Mouse (Mus musculus): Measurements from ENCODE around the gene Cdc26. TPM values are rescaled to one million over a fixed set of nuclear protein-coding genes. Genes with fewer than 3 reads are reported as not detected.

Cdc26 gene
- polyA plus RNA-seq, 1 experiment from 2014 or later = 85.5 TPM

GRCm38 (mm10) chr4:62360805-62361455 lies 47.5 kb downstream of the Cdc26 start:
- under 1% methylated on average over 19 of the region's 22 CpGs for WGBS
- Histone ChIP-seq H3K9ac (ENCODE audit: low read length) (peak overlapping the region; percentile 91), H3K9me3 (replicated peaks; ENCODE audit: control insufficient read depth, low read length) (no peaks in the 10 kb centered on the region), H3K4me3 (ENCODE audit: low read length) (peak overlapping the region; percentile 95), H3K4me2 (ENCODE audit: low read depth, low read length) (peak overlapping the region; percentile 87), H3K27me3 (ENCODE audit: control insufficient read depth, insufficient read depth, low read length) (no peaks in the 10 kb centered on the region), H3K4me1 (ENCODE audit: control insufficient read depth, insufficient read depth, low read length) (peaks cover 15% of the 10 kb centered on the region), H3K27ac (ENCODE audit: low read length) (peak overlapping the region; percentile 85), H3K36me3 (ENCODE audit: control insufficient read depth, insufficient read depth) (peaks cover 7% of the 10 kb centered on the region; the same call in 1 of the 2 replicates)
- peak; percentile 30 for ATAC-seq (replicated peaks; ENCODE audit: extremely low read depth, insufficient read depth, low FRiP score)

- peak; percentile 100 for ATAC-seq (replicated peaks; ENCODE audit: extremely low read depth, insufficient read depth, low FRiP score)
- under 1% methylated on average over 50 of the region's 51 CpGs for WGBS
These were observed 48.2 kb downstream of the Cdc26 start, which contains the start of the genes Fkbp15 and Slc31a1 for GRCm38 (mm10) chr4:62360088-62360804. Gene Fkbp15 (minus strand): TSS chr4:62360548. Gene Slc31a1 (plus strand): TSS chr4:62360727.

GRCm38 (mm10) chr4:62359256-62359775 lies 49.1 kb downstream of the Cdc26 start:
- ATAC-seq (replicated peaks; ENCODE audit: extremely low read depth, insufficient read depth, low FRiP score) = no peak
- Histone ChIP-seq H3K4me1 (ENCODE audit: control insufficient read depth, insufficient read depth, low read length) (peaks cover 15% of the 10 kb centered on the region), H3K4me2 (ENCODE audit: low read depth, low read length) (peak overlapping the region; percentile 87), H3K9ac (ENCODE audit: low read length) (peak overlapping the region; percentile 87), H3K9me3 (replicated peaks; ENCODE audit: control insufficient read depth, low read length) (no peaks in the 10 kb centered on the region), H3K4me3 (ENCODE audit: low read length) (peak overlapping the region; percentile 95), H3K27ac (ENCODE audit: low read length) (peak overlapping the region; percentile 84), H3K27me3 (ENCODE audit: control insufficient read depth, insufficient read depth, low read length) (no peaks in the 10 kb centered on the region), H3K36me3 (ENCODE audit: control insufficient read depth, insufficient read depth) (peaks cover 7% of the 10 kb centered on the region; the same call in 1 of the 2 replicates)
- 45% methylated on average over 7 of the region's 7 CpGs for WGBS

More at GRCm38 (mm10) chr4:62360088-62360804, 48.2 kb downstream of the Cdc26 start, which contains the start of the genes Fkbp15 and Slc31a1:
- no peaks in the 10 kb centered on the region for H3K9me3 ChIP-seq (replicated peaks; ENCODE audit: control insufficient read depth, low read length)
- peak within 1 kb of the TSS; percentile 95 for H3K4me3 ChIP-seq (ENCODE audit: low read length)
- H3K27ac ChIP-seq (ENCODE audit: low read length) = peak within 1 kb of the TSS; percentile 85
- H3K27me3 ChIP-seq (ENCODE audit: control insufficient read depth, insufficient read depth, low read length) = no peaks in the 10 kb centered on the region
- H3K4me2 ChIP-seq (ENCODE audit: low read depth, low read length) = peak within 1 kb of the TSS; percentile 87
- H3K9ac ChIP-seq (ENCODE audit: low read length) = peak within 1 kb of the TSS; percentile 91
- H3K4me1 ChIP-seq (ENCODE audit: control insufficient read depth, insufficient read depth, low read length) = peaks cover 15% of the 10 kb centered on the region
- peaks cover 7% of the 10 kb centered on the region; the same call in 1 of the 2 replicates for H3K36me3 ChIP-seq (ENCODE audit: control insufficient read depth, insufficient read depth)

- 83% methylated on average over 1 of the region's 1 CpGs for WGBS
- Histone ChIP-seq H3K4me2 (ENCODE audit: low read depth, low read length) (no peak overlapping the region), H3K4me3 (ENCODE audit: low read length) (no peak overlapping the region), H3K9ac (ENCODE audit: low read length) (no peak overlapping the region), H3K27me3 (ENCODE audit: control insufficient read depth, insufficient read depth, low read length) (no peaks in the 10 kb centered on the region), H3K36me3 (ENCODE audit: control insufficient read depth, insufficient read depth) (peaks cover 7% of the 10 kb centered on the region; the same call in 1 of the 2 replicates), H3K27ac (ENCODE audit: low read length) (no peak overlapping the region), H3K9me3 (replicated peaks; ENCODE audit: control insufficient read depth, low read length) (no peaks in the 10 kb centered on the region), H3K4me1 (ENCODE audit: control insufficient read depth, insufficient read depth, low read length) (peaks cover 15% of the 10 kb centered on the region)
- no peak for ATAC-seq (replicated peaks; ENCODE audit: extremely low read depth, insufficient read depth, low FRiP score)
These were observed 50.8 kb downstream of the Cdc26 start for GRCm38 (mm10) chr4:62357631-62358148.

GRCm38 (mm10) chr4:62349371-62349770 lies 59.1 kb downstream of the Cdc26 start:
- Histone ChIP-seq H3K9me3 (replicated peaks; ENCODE audit: control insufficient read depth, low read length) (no peaks in the 10 kb centered on the region), H3K9ac (ENCODE audit: low read length) (no peak overlapping the region), H3K4me1 (ENCODE audit: control insufficient read depth, insufficient read depth, low read length) (peaks cover 5% of the 10 kb centered on the region; the same call in 1 of the 2 replicates), H3K36me3 (ENCODE audit: control insufficient read depth, insufficient read depth) (peaks cover 25% of the 10 kb centered on the region), H3K4me3 (ENCODE audit: low read length) (no peak overlapping the region), H3K27ac (ENCODE audit: low read length) (no peak overlapping the region), H3K27me3 (ENCODE audit: control insufficient read depth, insufficient read depth, low read length) (no peaks in the 10 kb centered on the region), H3K4me2 (ENCODE audit: low read depth, low read length) (no peak overlapping the region)
- 88% methylated on average over 2 of the region's 2 CpGs for WGBS
- no peak for ATAC-seq (replicated peaks; ENCODE audit: extremely low read depth, insufficient read depth, low FRiP score)

GRCm38 (mm10) chr4:62348329-62348705 lies 60.1 kb downstream of the Cdc26 start:
- no peak for ATAC-seq (replicated peaks; ENCODE audit: extremely low read depth, insufficient read depth, low FRiP score)
- Histone ChIP-seq H3K27ac (ENCODE audit: low read length) (peak overlapping the region; percentile 80), H3K36me3 (ENCODE audit: control insufficient read depth, insufficient read depth) (peaks cover 29% of the 10 kb centered on the region), H3K9ac (ENCODE audit: low read length) (peak overlapping the region; percentile 29; the same call in 1 of the 2 replicates), H3K4me2 (ENCODE audit: low read depth, low read length) (no peak overlapping the region), H3K9me3 (replicated peaks; ENCODE audit: control insufficient read depth, low read length) (no peaks in the 10 kb centered on the region), H3K4me3 (ENCODE audit: low read length) (no peak overlapping the region), H3K27me3 (ENCODE audit: control insufficient read depth, insufficient read depth, low read length) (no peaks in the 10 kb centered on the region), H3K4me1 (ENCODE audit: control insufficient read depth, insufficient read depth, low read length) (peaks cover 5% of the 10 kb centered on the region; the same call in 1 of the 2 replicates)
- 49% methylated on average over 2 of the region's 2 CpGs for WGBS

GRCm38 (mm10) chr4:62347605-62348328 lies 60.7 kb downstream of the Cdc26 start:
- ATAC-seq (replicated peaks; ENCODE audit: extremely low read depth, insufficient read depth, low FRiP score) = peak; percentile 76
- H3K4me3 ChIP-seq (ENCODE audit: low read length) = no peak overlapping the region
- peak overlapping the region; percentile 80 for H3K27ac ChIP-seq (ENCODE audit: low read length)
- H3K36me3 ChIP-seq (ENCODE audit: control insufficient read depth, insufficient read depth) = peaks cover 30% of the 10 kb centered on the region
- 51% methylated on average over 9 of the region's 9 CpGs for WGBS
- no peaks in the 10 kb centered on the region for H3K9me3 ChIP-seq (replicated peaks; ENCODE audit: control insufficient read depth, low read length)
- H3K4me2 ChIP-seq (ENCODE audit: low read depth, low read length) = no peak overlapping the region
- H3K27me3 ChIP-seq (ENCODE audit: control insufficient read depth, insufficient read depth, low read length) = no peaks in the 10 kb centered on the region
- peaks cover 5% of the 10 kb centered on the region; the same call in 1 of the 2 replicates for H3K4me1 ChIP-seq (ENCODE audit: control insufficient read depth, insufficient read depth, low read length)
- H3K9ac ChIP-seq (ENCODE audit: low read length) = no peak overlapping the region

GRCm38 (mm10) chr4:62345827-62346226 lies 62.6 kb downstream of the Cdc26 start:
- 76% methylated on average over 4 of the region's 4 CpGs for WGBS

More at GRCm38 (mm10) chr4:62345827-62346226, 62.6 kb downstream of the Cdc26 start:
- no peak overlapping the region for H3K4me3 ChIP-seq (ENCODE audit: low read length)
- no peak for ATAC-seq (replicated peaks; ENCODE audit: extremely low read depth, insufficient read depth, low FRiP score)
- H3K9me3 ChIP-seq (replicated peaks; ENCODE audit: control insufficient read depth, low read length) = no peaks in the 10 kb centered on the region
- H3K4me1 ChIP-seq (ENCODE audit: control insufficient read depth, insufficient read depth, low read length) = peaks cover 5% of the 10 kb centered on the region; the same call in 1 of the 2 replicates
- peaks cover 23% of the 10 kb centered on the region for H3K36me3 ChIP-seq (ENCODE audit: control insufficient read depth, insufficient read depth)
- no peaks in the 10 kb centered on the region for H3K27me3 ChIP-seq (ENCODE audit: control insufficient read depth, insufficient read depth, low read length)
- no peak overlapping the region for H3K4me2 ChIP-seq (ENCODE audit: low read depth, low read length)
- no peak overlapping the region for H3K27ac ChIP-seq (ENCODE audit: low read length)
- H3K9ac ChIP-seq (ENCODE audit: low read length) = no peak overlapping the region
